Mouse (Mus musculus): ENCODE measurements around the gene Tbc1d22b. TPM values are rescaled to one million over a fixed set of nuclear protein-coding genes. Genes with fewer than 3 reads are reported as not detected.

The Tbc1d22b gene
- polyA plus RNA-seq, 1 experiment, result 27.3 TPM

GRCm38 (mm10) chr17:29579579-29580126, 30.1 kb downstream of the Tbc1d22b start:
- Histone ChIP-seq H3K27me3 (ENCODE audit: control insufficient read depth, insufficient read depth, low read length) (no peaks in the 10 kb centered on the region), H3K4me1 (ENCODE audit: control insufficient read depth, insufficient read depth, insufficient read length, low read length) (peaks cover 18% of the 10 kb centered on the region; the same call in 1 of the 2 replicates), H3K4me3 (ENCODE audit: low read depth, low read length) (peak overlapping the region; percentile 4; the same call in 1 of the 2 replicates), H3K27ac (ENCODE audit: insufficient read depth, low read depth, low read length) (peak overlapping the region; percentile 79), H3K36me3 (ENCODE audit: control insufficient read depth, insufficient read depth, low read length) (peaks cover 28% of the 10 kb centered on the region)
- TF ChIP-seq POLR2A (IDR thresholded peaks at IDR 0.05; ENCODE audit: low read depth, low read length) (no peak), CTCF (IDR thresholded peaks at IDR 0.05; ENCODE audit: extremely low read depth, insufficient read length, insufficient replicate concordance, low read depth, low read length) (no peak)
- WGBS, result 30% methylated on average over 4 of the region's 4 CpGs

GRCm38 (mm10) chr17:29583569-29583968, 34.0 kb downstream of the Tbc1d22b start:
- TF ChIP-seq POLR2A (IDR thresholded peaks at IDR 0.05; ENCODE audit: low read depth, low read length) (no peak), CTCF (IDR thresholded peaks at IDR 0.05; ENCODE audit: extremely low read depth, insufficient read length, insufficient replicate concordance, low read depth, low read length) (no peak)
- Histone ChIP-seq H3K4me3 (ENCODE audit: low read depth, low read length) (no peak overlapping the region), H3K4me1 (ENCODE audit: control insufficient read depth, insufficient read depth, insufficient read length, low read length) (peaks cover 16% of the 10 kb centered on the region; the same call in 1 of the 2 replicates), H3K36me3 (ENCODE audit: control insufficient read depth, insufficient read depth, low read length) (peaks cover 9% of the 10 kb centered on the region), H3K27me3 (ENCODE audit: control insufficient read depth, insufficient read depth, low read length) (no peaks in the 10 kb centered on the region), H3K27ac (ENCODE audit: insufficient read depth, low read depth, low read length) (no peak overlapping the region)
- 86% methylated on average over 5 of the region's 5 CpGs for WGBS

DNA sequence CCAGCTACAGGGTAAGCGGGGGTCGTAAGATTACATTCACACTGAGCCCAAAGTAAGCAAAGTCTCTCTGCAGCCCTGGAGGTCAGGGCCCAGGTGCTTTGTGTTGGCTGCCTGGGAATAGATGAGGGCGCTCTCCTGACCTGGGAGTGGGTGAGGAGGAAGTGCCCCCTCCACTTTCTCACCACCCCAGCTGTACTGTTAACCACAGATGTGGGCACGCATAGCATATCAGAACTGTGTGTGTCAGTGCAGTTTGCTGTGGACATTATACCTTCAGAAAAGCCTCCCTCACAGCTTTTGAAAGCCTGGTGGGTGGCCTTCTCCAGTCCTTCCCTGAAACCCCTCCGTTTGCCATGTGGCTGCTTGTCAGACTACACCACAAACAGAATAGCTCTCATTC, 34.7 kb downstream of the Tbc1d22b start:
- no peak overlapping the region for H3K4me3 ChIP-seq (ENCODE audit: low read depth, low read length)
- H3K27ac ChIP-seq (ENCODE audit: insufficient read depth, low read depth, low read length), result no peak overlapping the region
- peaks cover 3% of the 10 kb centered on the region for H3K36me3 ChIP-seq (ENCODE audit: control insufficient read depth, insufficient read depth, low read length)
- no peaks in the 10 kb centered on the region for H3K27me3 ChIP-seq (ENCODE audit: control insufficient read depth, insufficient read depth, low read length)
- WGBS, result 86% methylated on average over 5 of the region's 5 CpGs
- peaks cover 9% of the 10 kb centered on the region; the same call in 1 of the 2 replicates for H3K4me1 ChIP-seq (ENCODE audit: control insufficient read depth, insufficient read depth, insufficient read length, low read length)
- TF ChIP-seq POLR2A (IDR thresholded peaks at IDR 0.05; ENCODE audit: low read depth, low read length), result no peak
- TF ChIP-seq CTCF (IDR thresholded peaks at IDR 0.05; ENCODE audit: extremely low read depth, insufficient read length, insufficient replicate concordance, low read depth, low read length), result no peak

- peaks cover 6% of the 10 kb centered on the region; the same call in 1 of the 2 replicates for H3K4me1 ChIP-seq (ENCODE audit: control insufficient read depth, insufficient read depth, insufficient read length, low read length)
- TF ChIP-seq POLR2A (IDR thresholded peaks at IDR 0.05; ENCODE audit: low read depth, low read length) (no peak), CTCF (IDR thresholded peaks at IDR 0.05; ENCODE audit: extremely low read depth, insufficient read length, insufficient replicate concordance, low read depth, low read length) (no peak)
- no peaks in the 10 kb centered on the region for H3K27me3 ChIP-seq (ENCODE audit: control insufficient read depth, insufficient read depth, low read length)
- 90% methylated on average over 3 of the region's 3 CpGs for WGBS
- no peak overlapping the region for H3K4me3 ChIP-seq (ENCODE audit: low read depth, low read length)
- H3K36me3 ChIP-seq (ENCODE audit: control insufficient read depth, insufficient read depth, low read length), result peaks cover 3% of the 10 kb centered on the region
- H3K27ac ChIP-seq (ENCODE audit: insufficient read depth, low read depth, low read length), result no peak overlapping the region
These were observed 35.2 kb downstream of the Tbc1d22b start for GRCm38 (mm10) chr17:29584737-29585136.

GRCm38 (mm10) chr17:29585446-29585845, 35.9 kb downstream of the Tbc1d22b start:
- 82% methylated on average over 6 of the region's 6 CpGs for WGBS

GRCm38 (mm10) chr17:29586921-29587320, 37.3 kb downstream of the Tbc1d22b start:
- H3K27me3 ChIP-seq (ENCODE audit: control insufficient read depth, insufficient read depth, low read length), result no peaks in the 10 kb centered on the region
- WGBS, result 76% methylated on average over 9 of the region's 9 CpGs
- H3K36me3 ChIP-seq (ENCODE audit: control insufficient read depth, insufficient read depth, low read length), result peaks cover 3% of the 10 kb centered on the region
- H3K4me1 ChIP-seq (ENCODE audit: control insufficient read depth, insufficient read depth, insufficient read length, low read length), result no peaks in the 10 kb centered on the region
- TF ChIP-seq POLR2A (IDR thresholded peaks at IDR 0.05; ENCODE audit: low read depth, low read length), result no peak
- no peak for TF ChIP-seq CTCF (IDR thresholded peaks at IDR 0.05; ENCODE audit: extremely low read depth, insufficient read length, insufficient replicate concordance, low read depth, low read length)
- no peak overlapping the region for H3K4me3 ChIP-seq (ENCODE audit: low read depth, low read length)
- no peak overlapping the region for H3K27ac ChIP-seq (ENCODE audit: insufficient read depth, low read depth, low read length)

More at GRCm38 (mm10) chr17:29585446-29585845, 35.9 kb downstream of the Tbc1d22b start:
- Histone ChIP-seq H3K4me3 (ENCODE audit: low read depth, low read length) (no peak overlapping the region), H3K27ac (ENCODE audit: insufficient read depth, low read depth, low read length) (no peak overlapping the region), H3K4me1 (ENCODE audit: control insufficient read depth, insufficient read depth, insufficient read length, low read length) (peaks cover 4% of the 10 kb centered on the region; the same call in 1 of the 2 replicates), H3K36me3 (ENCODE audit: control insufficient read depth, insufficient read depth, low read length) (peaks cover 3% of the 10 kb centered on the region), H3K27me3 (ENCODE audit: control insufficient read depth, insufficient read depth, low read length) (no peaks in the 10 kb centered on the region)
- TF ChIP-seq CTCF (IDR thresholded peaks at IDR 0.05; ENCODE audit: extremely low read depth, insufficient read length, insufficient replicate concordance, low read depth, low read length) (no peak), POLR2A (IDR thresholded peaks at IDR 0.05; ENCODE audit: low read depth, low read length) (no peak)

GRCm38 (mm10) chr17:29589221-29589898, 39.8 kb downstream of the Tbc1d22b start:
- 88% methylated on average over 11 of the region's 11 CpGs for WGBS
- no peak overlapping the region for H3K27ac ChIP-seq (ENCODE audit: insufficient read depth, low read depth, low read length)
- H3K4me3 ChIP-seq (ENCODE audit: low read depth, low read length), result no peak overlapping the region
- peaks cover 7% of the 10 kb centered on the region for H3K36me3 ChIP-seq (ENCODE audit: control insufficient read depth, insufficient read depth, low read length)
- TF ChIP-seq CTCF (IDR thresholded peaks at IDR 0.05; ENCODE audit: extremely low read depth, insufficient read length, insufficient replicate concordance, low read depth, low read length), result no peak
- TF ChIP-seq POLR2A (IDR thresholded peaks at IDR 0.05; ENCODE audit: low read depth, low read length), result no peak
- no peaks in the 10 kb centered on the region for H3K4me1 ChIP-seq (ENCODE audit: control insufficient read depth, insufficient read depth, insufficient read length, low read length)
- no peaks in the 10 kb centered on the region for H3K27me3 ChIP-seq (ENCODE audit: control insufficient read depth, insufficient read depth, low read length)

Data from small intestine, adult 2 months (tissue).